Mouse (Mus musculus) adrenal gland, postnatal 36 days (tissue): ENCODE results near the gene E130311K13Rik. TPM values are rescaled to one million over a fixed set of nuclear protein-coding genes. Genes with fewer than 3 reads are reported as not detected.

Experiments
- DNase-seq, 2 experiments: peaks; one replicate each; pipeline ENCODE4 v3.0.0; 2021; ENCODE audit warnings: mixed read lengths in 1 of 2
- long read RNA-seq, 2 experiments: library from polyadenylated mRNA; stranded (forward); transcript quantifications; one replicate each; pipeline ENCODE4 v2.0.0; 2021; ENCODE audit warnings: borderline sequencing depth in 2 of 2
- total RNA-seq, 2 experiments: library from RNA; stranded (reverse); gene quantifications; 2 replicates each; pipeline ENCODE4 v1.2.3; 2021

Gene E130311K13Rik
- 10 to 100 TPM in 1 of 2 experiments, 1 to 10 TPM in 1; 8.3 to 14.1 TPM for total RNA-seq
- long read RNA-seq, experiment 1, transcript E130311K13Rik-201 (5 exons, 1,640 nt), result major isoform, 25 of 28 reads
- long read RNA-seq, experiment 1, partial matches to known transcripts, result 0 of 28 reads
- long read RNA-seq, experiment 1, other reads (novel, unspliced or antisense), result 3 of 28 reads
- long read RNA-seq, experiment 2, transcript E130311K13Rik-201 (5 exons, 1,640 nt), result major isoform, 8 of 8 reads
- long read RNA-seq, experiment 2, partial matches to known transcripts, result 0 of 8 reads
- long read RNA-seq, experiment 2, other reads (novel, unspliced or antisense), result 0 of 8 reads

- peak; percentile 94 to 96 for DNase-seq
Observed at GRCm38 (mm10) chr3:63928878-63929859, at the start of gene E130311K13Rik. Gene E130311K13Rik (minus strand): TSS chr3:63929472.

- DNase-seq, result no peak
Observed at GRCm38 (mm10) chr3:63977895-63978294, 48.6 kb upstream of the E130311K13Rik start.

- peak; percentile 94 to 96 for DNase-seq
Observed at GRCm38 (mm10) chr3:63975955-63976908, 47.0 kb upstream of the E130311K13Rik start, which contains the start of gene Gmps. Gene Gmps (plus strand): TSS chr3:63976106.

GRCm38 (mm10) chr3:63965929-63966328, 36.7 kb upstream of the E130311K13Rik start:
- DNase-seq, result no peak

GRCm38 (mm10) chr3:63964922-63965249, 35.6 kb upstream of the E130311K13Rik start:
- no peak for DNase-seq

GRCm38 (mm10) chr3:63964100-63964921, 35.0 kb upstream of the E130311K13Rik start, which contains the start of gene Slc33a1:
Gene Slc33a1 (minus strand): TSS chr3:63964768.
- DNase-seq, result peak; percentile 98 to 99

GRCm38 (mm10) chr3:63963421-63964099, 34.3 kb upstream of the E130311K13Rik start:
- DNase-seq, result peak in 1 of 2 experiments; percentile 1

GRCm38 (mm10) chr3:63949837-63950236, 20.6 kb upstream of the E130311K13Rik start:
- DNase-seq, result no peak

GRCm38 (mm10) chr3:63941204-63941850, 12.1 kb upstream of the E130311K13Rik start:
- DNase-seq, result no peak

- no peak for DNase-seq
Observed at GRCm38 (mm10) chr3:63938928-63939327, 9.7 kb upstream of the E130311K13Rik start.

GRCm38 (mm10) chr3:63919634-63920033, 9.6 kb downstream of the E130311K13Rik start:
- DNase-seq, result peak; percentile 18 to 34

- no peak for DNase-seq
Observed at GRCm38 (mm10) chr3:63910301-63910700, 19.0 kb downstream of the E130311K13Rik start.

GRCm38 (mm10) chr3:63905241-63905640, 24.0 kb downstream of the E130311K13Rik start:
- DNase-seq, result peak; percentile 16 to 18

GRCm38 (mm10) chr3:63904157-63904556, 25.1 kb downstream of the E130311K13Rik start:
- no peak for DNase-seq

- DNase-seq, result no peak
Observed at GRCm38 (mm10) chr3:63900021-63900571, 29.2 kb downstream of the E130311K13Rik start.

GRCm38 (mm10) chr3:63899309-63899695, 30.0 kb downstream of the E130311K13Rik start, which contains the start of gene Plch1:
Gene Plch1 (minus strand): TSS chr3:63899472.
- peak; percentile 46 to 50 for DNase-seq

GRCm38 (mm10) chr3:63898581-63899308, 30.5 kb downstream of the E130311K13Rik start:
- DNase-seq, result peak; percentile 88 to 90

GRCm38 (mm10) chr3:63897177-63897576, 32.1 kb downstream of the E130311K13Rik start:
- no peak for DNase-seq
